Comparison of ENCODE assay signal across 15 mouse cellular contexts in the genomic region with DNA sequence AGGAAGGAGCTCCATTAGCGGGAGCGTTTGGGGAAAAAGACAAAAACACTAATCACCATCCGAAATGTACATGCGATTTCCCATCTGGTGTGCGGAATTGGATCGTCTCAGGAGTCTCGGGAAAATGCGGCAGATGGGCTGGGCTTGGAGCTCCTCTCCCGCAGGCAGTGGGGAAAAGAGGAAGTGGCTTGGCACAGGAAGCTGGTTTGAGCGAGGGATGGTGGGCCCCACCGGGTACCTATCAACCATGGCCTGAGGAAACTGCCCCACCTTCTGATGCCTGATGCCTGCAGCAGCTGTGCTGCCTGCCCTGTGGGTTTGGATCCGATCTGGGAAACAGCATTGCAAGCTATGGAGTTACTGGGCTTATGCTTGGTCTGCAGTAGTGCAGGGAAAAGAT. TPM values are rescaled to one million over a fixed set of nuclear protein-coding genes. Genes with fewer than 3 reads are reported as not detected.
DNase-seq lines count a peak whose midpoint lies in the region; ATAC-seq and TF ChIP-seq lines count a peak whose summit lies in the region.
"Had no signal": no experiment of that assay in that cellular context is flagged by ENCODE, and none has a peak within 500 bp of the region (broad histone marks: within the 10 kb centered on the region; RNA-seq: fewer than 3 reads in every experiment).

No protein-coding gene starts in this region.

- no peak for DNase-seq in midbrain, embryonic 10.5 days (ENCODE audit: low spot score)
- DNase-seq in forebrain, postnatal 0 days, result peak; percentile 85
- peak; percentile 61 for DNase-seq in layer of hippocampus, adult 9-11 months
- peak; percentile 63 for DNase-seq in right cerebral cortex, postnatal 25 days
- DNase-seq in heart, adult 11 months, result no peak
- DNase-seq in c-Kit-positive CD71-positive TER-119-positive erythroid progenitor cells, embryonic 14.5 days (ENCODE audit: low spot score), result no peak
- DNase-seq: cerebellum, adult 9-11 months; gastrocnemius, postnatal 14 days; kidney, adult 18-20 months had no signal

- peaks cover 37% of the 10 kb centered on the region for H3K27me3 ChIP-seq in midbrain, embryonic 13.5 days
- H3K27me3 ChIP-seq in midbrain, embryonic 10.5 days (ENCODE audit: low read depth, poor library complexity, severe bottlenecking), result peaks cover 78% of the 10 kb centered on the region
- peaks cover 9% of the 10 kb centered on the region; the same call in 1 of the 2 replicates for H3K27me3 ChIP-seq in forebrain, postnatal 0 days (ENCODE audit: insufficient read depth, low read length)

- H3K4me2 ChIP-seq in midbrain, embryonic 13.5 days (replicated peaks), result no peak overlapping the region
- H3K4me2 ChIP-seq in forebrain, postnatal 0 days (ENCODE audit: low read depth), result peak overlapping the region; percentile 23; the same call in 1 of the 2 replicates
- H3K4me2 ChIP-seq: heart, embryonic 15.5 days; stomach, embryonic 15.5 days had no signal

- H3K27ac ChIP-seq in midbrain, embryonic 13.5 days, result no peak overlapping the region
- H3K27ac ChIP-seq in midbrain, embryonic 10.5 days (replicated peaks), result no peak overlapping the region
- no peak overlapping the region for H3K27ac ChIP-seq in forebrain, postnatal 0 days (ENCODE audit: low read depth, low read length)
- H3K27ac ChIP-seq: heart, embryonic 15.5 days; stomach, embryonic 15.5 days had no signal

- ATAC-seq in midbrain, embryonic 13.5 days, result peak; percentile 64; the same call in 1 of the 2 replicates
- ATAC-seq in forebrain, postnatal 0 days, result peak; percentile 67
- ATAC-seq in cerebellum, adult (ENCODE audit: insufficient number of reproducible peaks, low FRiP score, low TSS enrichment), result no peak

- peaks cover 44% of the 10 kb centered on the region for H3K4me1 ChIP-seq in midbrain, embryonic 13.5 days (replicated peaks)
- H3K4me1 ChIP-seq in midbrain, embryonic 10.5 days, result peaks cover 25% of the 10 kb centered on the region
- H3K4me1 ChIP-seq in forebrain, postnatal 0 days (ENCODE audit: insufficient read depth), result peaks cover 10% of the 10 kb centered on the region; the same call in 1 of the 2 replicates
- H3K4me1 ChIP-seq: heart, embryonic 15.5 days; stomach, embryonic 15.5 days had no signal

- 0 out of 2 replicates have a peak, but pooled peaks have one; percentile 20 for TF ChIP-seq CTCF in forebrain, postnatal 0 days (IDR thresholded peaks at IDR 0.05; ENCODE audit: low read depth)

- H3K9ac ChIP-seq in midbrain, embryonic 13.5 days (replicated peaks), result no peak overlapping the region
- H3K9ac ChIP-seq in forebrain, postnatal 0 days, result no peak overlapping the region
- H3K9ac ChIP-seq: heart, embryonic 15.5 days; stomach, embryonic 15.5 days had no signal

- no peaks in the 10 kb centered on the region for H3K36me3 ChIP-seq in midbrain, embryonic 13.5 days
- no peaks in the 10 kb centered on the region for H3K36me3 ChIP-seq in midbrain, embryonic 10.5 days
- H3K36me3 ChIP-seq in forebrain, postnatal 0 days (ENCODE audit: insufficient read depth), result no peaks in the 10 kb centered on the region
- H3K36me3 ChIP-seq: heart, embryonic 15.5 days; stomach, embryonic 15.5 days had no signal

- no peaks in the 10 kb centered on the region for H3K9me3 ChIP-seq in midbrain, embryonic 13.5 days
- H3K9me3 ChIP-seq in midbrain, embryonic 10.5 days (replicated peaks), result no peaks in the 10 kb centered on the region
- no peaks in the 10 kb centered on the region for H3K9me3 ChIP-seq in forebrain, postnatal 0 days (ENCODE audit: low read length)
- H3K9me3 ChIP-seq: heart, embryonic 15.5 days; stomach, embryonic 15.5 days had no signal

- no peak overlapping the region for H3K4me3 ChIP-seq in midbrain, embryonic 13.5 days (replicated peaks)
- no peak overlapping the region for H3K4me3 ChIP-seq in midbrain, embryonic 10.5 days
- no peak overlapping the region for H3K4me3 ChIP-seq in forebrain, postnatal 0 days (ENCODE audit: low read depth, low read length)
- H3K4me3 ChIP-seq: heart, embryonic 15.5 days; stomach, embryonic 15.5 days had no signal

- WGBS in midbrain, embryonic 13.5 days, result 40% methylated on average over 12 of the region's 12 CpGs
- WGBS in midbrain, embryonic 10.5 days, result 62% methylated on average over 12 of the region's 12 CpGs
- WGBS in forebrain, postnatal 0 days, result 20% methylated on average over 12 of the region's 12 CpGs

RNA-seq across cellular contexts. Expression of gene Grik3, which starts 12.4 kb away (rescaled TPM):
- polyA plus RNA-seq in midbrain, embryonic 13.5 days (2015; fragmentation: Nextera tagmentation; extraction: Ambion mirVana), result 3.1 and 3.6 TPM in 2 replicates
- polyA plus RNA-seq in midbrain, embryonic 10.5 days (2016; fragmentation: Nextera tagmentation; extraction: Ambion mirVana), result 0.31 and 0.34 TPM in 2 replicates
- total RNA-seq in forebrain, postnatal 0 days (2014; rRNA removed), result 21.5 and 23.1 TPM in 2 replicates
- 2.8 and 4.3 TPM in 2 replicates for polyA plus RNA-seq in forebrain, postnatal 0 days (2015; fragmentation: Nextera tagmentation; extraction: Ambion mirVana)
- polyA plus RNA-seq: limb, embryonic 11.5 days; lung, embryonic 16.5 days had no signal

Comparison
In these comparisons a context has a peak if more than half of its experiments do, and no peak if none do; other contexts are left out.
1. DNase-seq: peak in forebrain, postnatal 0 days (single experiment), layer of hippocampus, adult 9-11 months (single experiment) and right cerebral cortex, postnatal 25 days (single experiment); none in midbrain, embryonic 10.5 days (single experiment), heart, adult 11 months (single experiment) and c-Kit-positive CD71-positive TER-119-positive erythroid progenitor cells, embryonic 14.5 days (single experiment).